Mouse (Mus musculus) G1E-ER4 (cell line): ENCODE measurements around the gene Zfp37. TPM values are rescaled to one million over a fixed set of nuclear protein-coding genes. Genes with fewer than 3 reads are reported as not detected.

ENCODE experiments used
- GATA1 ChIP-seq: IDR thresholded peaks from one replicate; pipeline ENCODE4 v1.8.0; 2012; ENCODE audit warnings: low read length, inconsistent platforms
- polyA plus RNA-seq: library from polyadenylated mRNA; stranded (reverse); fragments of >175 nt; gene quantifications from 2 replicates; pipeline ENCODE4 v1.2.3, GENCODE M21; 2012

Gene Zfp37
- polyA plus RNA-seq, 1 experiment: not detected

- TF ChIP-seq GATA1: no peak
Measured at GRCm38 (mm10) chr4:62240586-62240985, 9.7 kb upstream of the Zfp37 start.

DNA sequence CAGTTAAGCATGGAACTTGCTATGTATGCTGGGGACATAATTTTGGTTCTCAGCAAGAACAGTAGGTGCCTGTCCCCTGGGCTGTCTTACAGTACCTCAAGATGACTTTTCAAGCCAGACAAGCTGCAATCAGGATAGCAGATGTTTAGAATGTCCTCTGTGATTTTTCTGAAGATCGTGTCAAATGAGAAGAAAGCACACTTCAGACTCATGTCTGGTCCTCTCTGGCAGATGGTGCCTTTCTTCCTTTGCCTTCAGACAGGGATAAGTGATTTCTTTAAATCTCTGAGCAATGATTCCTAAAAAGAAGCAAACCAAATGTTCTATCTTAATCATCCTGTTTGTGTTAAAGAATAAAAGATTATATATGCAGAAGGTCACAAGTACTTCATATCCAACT lies 694 bp downstream of the Zfp37 start:
- TF ChIP-seq GATA1: no peak

DNA sequence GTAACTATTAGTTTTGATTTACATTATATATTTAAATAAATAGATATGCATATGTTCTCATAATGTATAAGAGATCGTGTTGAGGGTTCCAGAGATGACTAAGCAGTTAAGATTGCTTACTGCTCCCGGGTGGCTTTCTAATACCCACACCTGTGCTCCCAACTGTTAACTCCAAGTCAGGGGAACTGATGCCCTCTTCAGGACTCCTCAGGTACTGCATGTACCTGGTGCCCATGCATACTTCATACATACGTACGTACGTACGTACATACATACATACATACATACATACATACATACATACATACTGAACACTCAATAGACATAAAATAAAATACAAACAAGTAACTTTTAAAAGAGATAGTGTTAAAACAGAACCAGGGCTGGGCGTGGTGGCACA lies 1.4 kb downstream of the Zfp37 start:
- no peak for TF ChIP-seq GATA1

- no peak for TF ChIP-seq GATA1
Measured at GRCm38 (mm10) chr4:62228391-62228790, 2.5 kb downstream of the Zfp37 start.

GRCm38 (mm10) chr4:62213490-62213889 lies 17.4 kb downstream of the Zfp37 start:
- TF ChIP-seq GATA1: no peak

DNA sequence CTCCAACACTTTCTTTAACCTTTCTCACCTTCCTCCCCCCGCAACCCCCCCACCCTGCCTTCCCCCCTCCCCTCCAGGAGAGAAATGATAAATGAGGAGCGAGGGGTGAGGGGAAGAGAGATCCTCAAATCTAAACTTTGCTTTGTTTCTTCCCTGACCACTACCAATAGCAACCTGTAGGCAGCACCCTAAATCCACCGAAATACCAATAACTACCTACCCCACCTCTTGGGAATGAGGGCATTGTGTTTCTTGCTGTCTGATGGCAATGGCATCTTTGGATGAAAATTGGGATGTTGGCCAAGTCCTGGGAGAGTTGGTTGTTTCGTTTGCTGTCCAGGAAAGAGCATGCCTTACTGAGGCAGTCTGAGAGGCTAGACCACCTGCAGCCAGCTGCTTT lies 20.8 kb downstream of the Zfp37 start:
- TF ChIP-seq GATA1: no peak

GRCm38 (mm10) chr4:62208696-62209380 lies 22.0 kb downstream of the Zfp37 start:
- TF ChIP-seq GATA1: no peak

GRCm38 (mm10) chr4:62207851-62208695 lies 22.8 kb downstream of the Zfp37 start:
- TF ChIP-seq GATA1: no peak

DNA sequence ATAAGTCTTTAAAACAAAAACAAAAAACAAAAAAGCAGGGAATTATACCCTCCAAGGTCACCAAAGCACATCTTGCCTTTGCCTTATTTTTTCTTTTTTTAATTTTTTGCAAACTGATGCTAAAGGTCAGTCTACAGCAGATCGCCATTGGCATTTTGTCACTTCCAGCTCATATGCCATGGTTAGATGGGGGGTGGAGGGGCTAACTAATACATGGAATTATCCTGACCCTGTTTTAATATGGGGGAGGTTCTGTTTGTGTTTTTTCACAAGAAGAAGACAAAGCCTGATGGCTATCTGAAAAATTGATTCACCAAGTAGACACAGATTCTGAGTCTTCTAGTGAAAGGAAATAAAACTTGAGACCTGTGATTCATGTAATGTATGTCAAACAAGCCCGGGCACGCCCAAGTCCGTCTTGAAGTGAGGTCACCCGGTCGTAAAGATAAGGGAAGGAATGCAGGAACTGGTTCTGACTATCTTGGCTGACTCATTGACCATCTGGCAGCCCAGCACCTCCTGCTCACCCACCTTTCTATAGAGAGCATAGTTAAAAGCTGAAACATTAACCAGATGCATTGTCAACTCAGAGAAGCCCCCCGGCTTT lies 30.8 kb downstream of the Zfp37 start:
- no peak for TF ChIP-seq GATA1

- TF ChIP-seq GATA1: no peak
Measured at GRCm38 (mm10) chr4:62188778-62189177, 42.1 kb downstream of the Zfp37 start.

DNA sequence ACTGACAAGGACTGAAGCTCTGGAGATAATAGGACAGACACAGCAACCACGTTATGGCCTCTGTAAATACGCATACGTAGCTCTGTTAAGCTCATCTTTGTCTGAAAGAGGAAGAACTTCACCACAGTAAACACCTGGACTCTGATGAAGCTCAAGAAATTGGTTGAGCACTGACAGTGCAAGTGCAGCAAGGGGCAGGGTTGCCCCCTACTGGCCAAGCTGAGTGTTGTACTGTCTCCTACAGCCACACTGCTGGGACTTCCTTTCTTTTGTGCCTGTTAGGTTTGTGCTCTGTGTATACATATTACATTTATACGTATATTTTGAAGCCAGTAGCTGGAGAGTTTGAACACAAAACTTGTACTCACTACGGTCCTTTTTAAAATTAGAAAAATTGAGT lies 53.6 kb downstream of the Zfp37 start:
- TF ChIP-seq GATA1: no peak

- TF ChIP-seq GATA1: no peak
Measured at GRCm38 (mm10) chr4:62174471-62174870, 56.4 kb downstream of the Zfp37 start.

DNA sequence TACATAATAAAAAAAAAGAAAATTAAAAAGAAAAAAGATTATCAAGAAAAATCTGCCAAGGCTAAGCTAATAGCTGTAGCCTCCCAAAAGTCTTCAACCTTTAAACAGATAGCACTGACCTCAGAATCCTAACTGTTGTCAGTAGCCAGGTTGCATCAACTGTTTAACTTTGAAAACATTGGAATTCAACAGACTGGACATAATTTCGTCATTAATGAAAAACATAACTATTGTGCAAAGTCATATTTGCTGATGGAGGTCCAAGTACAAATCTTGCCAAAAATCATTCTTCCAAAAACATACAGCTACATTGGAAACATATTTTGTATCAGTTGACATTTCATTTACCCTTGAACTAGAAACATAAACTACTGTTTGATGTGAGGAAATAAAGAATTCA lies 72.4 kb downstream of the Zfp37 start:
- TF ChIP-seq GATA1: no peak

DNA sequence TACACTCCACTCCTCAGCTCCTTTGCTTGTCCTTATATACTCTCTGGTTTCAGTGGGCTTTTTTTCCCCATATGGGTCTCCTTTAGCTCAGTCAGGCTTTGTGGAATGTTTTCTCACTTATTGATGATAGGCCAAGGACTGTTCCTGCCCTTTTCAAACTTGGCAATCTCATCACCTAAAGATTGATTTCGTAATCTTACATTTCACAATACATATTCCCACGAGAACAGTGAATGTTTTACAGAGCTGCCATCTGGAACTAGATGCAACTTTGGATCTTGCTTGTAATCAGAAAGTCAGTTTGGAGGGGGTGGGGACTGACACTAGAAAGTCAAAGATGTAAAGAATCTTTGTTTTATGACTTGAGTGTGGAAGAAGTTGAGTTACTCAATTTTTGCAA lies 80.0 kb downstream of the Zfp37 start, which contains the start of gene Mup21:
Mup21 (minus strand) TSS at position 53 of the 400 bp plus-strand sequence.
- no peak for TF ChIP-seq GATA1

Other genes with a start within 250 kb of the Zfp37 start
- gene Mup20, start 176.9 kb downstream of the Zfp37 start, polyA plus RNA-seq: not detected in 2 replicates
- gene Mup3, start 143.7 kb downstream of the Zfp37 start, polyA plus RNA-seq: not detected in 2 replicates
- gene Mup21, start 80.2 kb downstream of the Zfp37 start, polyA plus RNA-seq: not detected in 2 replicates
- 0.11 and 0.18 TPM in 2 replicates for gene Slc31a2, start 31.5 kb upstream of the Zfp37 start, polyA plus RNA-seq
- 15.9 and 16.5 TPM in 2 replicates for gene Fkbp15, start 129.5 kb upstream of the Zfp37 start, polyA plus RNA-seq
- gene Slc31a1, start 129.7 kb upstream of the Zfp37 start, polyA plus RNA-seq: 2.6 and 3.4 TPM in 2 replicates
- gene Cdc26, start 177.6 kb upstream of the Zfp37 start, polyA plus RNA-seq: 7.5 and 50.0 TPM in 2 replicates
- gene Prpf4, start 177.8 kb upstream of the Zfp37 start, polyA plus RNA-seq: 1.9 and 3.8 TPM in 2 replicates
- gene Rnf183, start 204.2 kb upstream of the Zfp37 start, polyA plus RNA-seq: not detected in 2 replicates
- 0.30 and 0.59 TPM in 2 replicates for gene Wdr31, start 239.8 kb upstream of the Zfp37 start, polyA plus RNA-seq
- 0.03 TPM in 1 of 2 replicates, not detected in the other for gene Bspry, start 249.0 kb upstream of the Zfp37 start, polyA plus RNA-seq